Mouse (Mus musculus) embryonic fibroblast, embryonic 13.5 days (primary cell): ENCODE measurements at regions not wholly inside any gene's neighbourhood (a gene's known extent, or its start where the extent isn't known, plus 50 kb on each side); places are given as distances from the start of the nearest gene placed in this dataset.

Experiments used
- CTCF ChIP-seq: IDR thresholded peaks from 2 replicates; pipeline ENCODE4 v1.5.1; 2011; ENCODE audit warnings: mild to moderate bottlenecking, control low read depth, low read length, moderate library complexity, borderline replicate concordance; ENCODE audit not compliant: insufficient read depth
- POLR2A ChIP-seq: IDR thresholded peaks from 2 replicates; pipeline ENCODE4 v1.6.1; 2011; ENCODE audit warnings: low read depth, mild to moderate bottlenecking, control low read depth, low read length, moderate library complexity

- no peak for TF ChIP-seq POLR2A
- TF ChIP-seq CTCF = no peak
Observed at GRCm38 (mm10) chr17:60268846-60269245, 1255.7 kb upstream of the Nudt12 start.
